Mouse (Mus musculus) MEL (cell line): ENCODE measurements around the gene Msl2. TPM values are rescaled to one million over a fixed set of nuclear protein-coding genes. Genes with fewer than 3 reads are reported as not detected.

Source experiments
- DNase-seq: peaks from one replicate; pipeline ENCODE4 v3.0.0; 2011; ENCODE audit warnings: low read depth, low spot score
- H3K27ac ChIP-seq: 2 replicates; pipeline ENCODE4 v1.5.1; 2012; ENCODE audit warnings: low read depth, mild to moderate bottlenecking, control low read depth, low read length, moderate library complexity; ENCODE audit not compliant: control insufficient read depth
- H3K27me3 ChIP-seq, 2 experiments: fragments of 150-350 bp in 1 of 2; sonication (generic) in 1 of 2; 2 replicates each; pipeline ENCODE4 v1.6.1; 2012; ENCODE audit warnings: low read length in 2 of 2, mild to moderate bottlenecking in 2 of 2, improper control_type of control experiment in 1 of 2, moderate library complexity in 1 of 2; ENCODE audit not compliant: insufficient read depth in 2 of 2, control insufficient read depth in 1 of 2
- H3K36me3 ChIP-seq, 2 experiments: 2 replicates each; pipeline ENCODE4 v1.6.1; 2012 to 2014; ENCODE audit warnings: low read length in 2 of 2, improper control_type of control experiment in 1 of 2, inconsistent platforms in 1 of 2, mild to moderate bottlenecking in 1 of 2; ENCODE audit not compliant: insufficient read depth in 2 of 2, control insufficient read depth in 1 of 2
- H3K4me1 ChIP-seq, 2 experiments: fragments of 150-350 bp in 1 of 2; sonication (generic) in 1 of 2; 2 replicates each; pipeline ENCODE4 v1.6.1; 2012; ENCODE audit warnings: low read length in 2 of 2, improper control_type of control experiment in 1 of 2, mild to moderate bottlenecking in 1 of 2; ENCODE audit not compliant: insufficient read depth in 2 of 2, control insufficient read depth in 1 of 2
- H3K4me3 ChIP-seq, 2 experiments: fragments of 150-350 bp in 1 of 2; sonication (generic) in 1 of 2; 2 replicates each; pipeline ENCODE4 v1.5.1; 2012; ENCODE audit warnings: low read depth in 2 of 2, low read length in 2 of 2, mild to moderate bottlenecking in 2 of 2, moderate library complexity in 2 of 2, control low read depth in 1 of 2, improper control_type of control experiment in 1 of 2; ENCODE audit not compliant: control insufficient read depth in 1 of 2, insufficient read depth in 1 of 2
- H3K79me2 ChIP-seq: 2 replicates; pipeline ENCODE4 v1.6.1; 2012; ENCODE audit warnings: mild to moderate bottlenecking, low read length, moderate library complexity; ENCODE audit not compliant: control insufficient read depth, poor library complexity, insufficient read depth
- H3K9ac ChIP-seq: 2 replicates; pipeline ENCODE4 v1.6.1; 2012; ENCODE audit warnings: low read depth, mild to moderate bottlenecking, control low read depth, low read length, moderate library complexity; ENCODE audit not compliant: control insufficient read depth, poor library complexity, severe bottlenecking
- H3K9me3 ChIP-seq: fragments of 150-350 bp; sonication (generic); replicated peaks from 2 replicates; pipeline ENCODE4 v1.6.1; 2012; ENCODE audit warnings: mild to moderate bottlenecking, low read length, improper control_type of control experiment, moderate library complexity; ENCODE audit not compliant: insufficient read depth
- BHLHE40 ChIP-seq: IDR thresholded peaks from 2 replicates; pipeline ENCODE4 v1.6.1; 2012; ENCODE audit warnings: low read depth, mild to moderate bottlenecking, inconsistent platforms, low read length, improper control_type of control experiment, borderline replicate concordance
- CHD2 ChIP-seq: IDR thresholded peaks from 2 replicates; pipeline ENCODE4 v1.6.1; 2011; ENCODE audit warnings: low read length, improper control_type of control experiment
- CTCF ChIP-seq, 3 experiments: IDR thresholded peaks in 2 of 3; conservative IDR thresholded peaks in 1 of 3; 2 replicates each; pipeline ENCODE4 v1.5.1; 2011 to 2012; ENCODE audit warnings: low read length in 3 of 3, low read depth in 2 of 3, mild to moderate bottlenecking in 2 of 3, improper control_type of control experiment in 1 of 3, inconsistent platforms in 1 of 3, mixed read lengths in 1 of 3, moderate library complexity in 1 of 3; ENCODE audit not compliant: control insufficient read depth in 1 of 3, insufficient read depth in 1 of 3, poor library complexity in 1 of 3, severe bottlenecking in 1 of 3
- EP300 ChIP-seq, 2 experiments: IDR thresholded peaks; 2 replicates each; pipeline ENCODE4 v1.6.1; 2011; ENCODE audit warnings: improper control_type of control experiment in 2 of 2, low read length in 2 of 2, low read depth in 1 of 2, mild to moderate bottlenecking in 1 of 2
- GATA1 ChIP-seq: IDR thresholded peaks from 2 replicates; pipeline ENCODE4 v1.6.1; 2011; ENCODE audit warnings: low read depth, low read length, improper control_type of control experiment
- KAT2A ChIP-seq: conservative IDR thresholded peaks from 2 replicates; pipeline ENCODE4 v1.6.1; 2012; ENCODE audit warnings: low read depth, low read length, improper control_type of control experiment, inconsistent platforms
- MAFK ChIP-seq: IDR thresholded peaks from 2 replicates; pipeline ENCODE4 v1.6.1; 2011; ENCODE audit warnings: low read depth, mild to moderate bottlenecking, low read length, improper control_type of control experiment, borderline replicate concordance
- MAZ ChIP-seq: IDR thresholded peaks from 2 replicates; pipeline ENCODE4 v1.6.1; 2012; ENCODE audit warnings: low read depth, mild to moderate bottlenecking, inconsistent platforms, low read length, improper control_type of control experiment
- MEF2A ChIP-seq: IDR thresholded peaks from 2 replicates; pipeline ENCODE4 v1.6.1; 2014; ENCODE audit warnings: low read depth, mild to moderate bottlenecking, inconsistent platforms, low read length, improper control_type of control experiment; ENCODE audit not compliant: poor library complexity, insufficient replicate concordance, severe bottlenecking; ENCODE audit errors: extremely low read depth
- MXI1 ChIP-seq: IDR thresholded peaks from 2 replicates; pipeline ENCODE4 v1.6.1; 2011; ENCODE audit warnings: mild to moderate bottlenecking, low read depth, low read length, improper control_type of control experiment
- MYB ChIP-seq: IDR thresholded peaks from 2 replicates; pipeline ENCODE4 v1.6.1; 2011; ENCODE audit warnings: mild to moderate bottlenecking, low read depth, low read length, improper control_type of control experiment
- NELFE ChIP-seq: IDR thresholded peaks from 2 replicates; pipeline ENCODE4 v1.6.1; 2011; ENCODE audit warnings: low read depth, low read length, improper control_type of control experiment
- NRF1 ChIP-seq: IDR thresholded peaks from 2 replicates; pipeline ENCODE4 v1.6.1; 2014; ENCODE audit warnings: low read depth, mild to moderate bottlenecking, inconsistent platforms, low read length, improper control_type of control experiment, moderate library complexity; ENCODE audit not compliant: poor library complexity, insufficient read depth, severe bottlenecking
- POLR2A ChIP-seq, 2 experiments: IDR thresholded peaks; 2 replicates each; pipeline ENCODE4 v1.6.1; 2011 to 2012; ENCODE audit warnings: low read length in 2 of 2, mild to moderate bottlenecking in 2 of 2, control low read depth in 1 of 2, improper control_type of control experiment in 1 of 2, low read depth in 1 of 2, moderate library complexity in 1 of 2; ENCODE audit not compliant: control insufficient read depth in 1 of 2, insufficient read depth in 1 of 2, poor library complexity in 1 of 2
- POLR2AphosphoS2 ChIP-seq: IDR thresholded peaks from 2 replicates; pipeline ENCODE4 v1.6.1; 2011; ENCODE audit warnings: low read length, improper control_type of control experiment
- POLR2AphosphoS5 ChIP-seq: IDR thresholded peaks from 2 replicates; pipeline ENCODE4 v1.6.1; 2012; ENCODE audit warnings: low read depth, borderline replicate concordance, mild to moderate bottlenecking, inconsistent platforms, low read length, moderate library complexity, mixed read lengths
- RAD21 ChIP-seq: IDR thresholded peaks from 2 replicates; pipeline ENCODE4 v1.6.1; 2011; ENCODE audit warnings: mild to moderate bottlenecking, low read depth, low read length, improper control_type of control experiment
- SIN3A ChIP-seq: IDR thresholded peaks from 2 replicates; pipeline ENCODE4 v1.6.1; 2012; ENCODE audit warnings: low read length, improper control_type of control experiment, inconsistent platforms
- TAL1 ChIP-seq: IDR thresholded peaks from 2 replicates; pipeline ENCODE4 v1.6.1; 2012; ENCODE audit warnings: mild to moderate bottlenecking, inconsistent platforms, low read length, moderate library complexity, mixed read lengths
- TBP ChIP-seq: IDR thresholded peaks from 2 replicates; pipeline ENCODE4 v1.8.0; 2011; ENCODE audit warnings: low read depth, low read length, improper control_type of control experiment
- TCF12 ChIP-seq: IDR thresholded peaks from 2 replicates; pipeline ENCODE4 v1.6.1; 2014; ENCODE audit warnings: low read depth, mild to moderate bottlenecking, inconsistent platforms, low read length, improper control_type of control experiment, moderate library complexity
- UBTF ChIP-seq: IDR thresholded peaks from 2 replicates; pipeline ENCODE4 v1.6.1; 2012; ENCODE audit warnings: low read depth, mild to moderate bottlenecking, inconsistent platforms, low read length, improper control_type of control experiment, moderate library complexity, borderline replicate concordance; ENCODE audit not compliant: insufficient read depth
- USF1 ChIP-seq: IDR thresholded peaks from 2 replicates; pipeline ENCODE4 v1.6.1; 2014; ENCODE audit warnings: low read depth, mild to moderate bottlenecking, inconsistent platforms, low read length, improper control_type of control experiment, moderate library complexity
- ZC3H11A ChIP-seq: IDR thresholded peaks from 2 replicates; pipeline ENCODE4 v1.6.1; 2012; ENCODE audit warnings: low read depth, mild to moderate bottlenecking, inconsistent platforms, low read length, improper control_type of control experiment
- ZKSCAN1 ChIP-seq: IDR thresholded peaks from 2 replicates; pipeline ENCODE4 v1.6.1; 2012; ENCODE audit warnings: low read depth, mild to moderate bottlenecking, inconsistent platforms, low read length, improper control_type of control experiment, moderate library complexity
- polyA plus RNA-seq, 2 experiments: library from polyadenylated mRNA; stranded (reverse) in 1 of 2; unstranded in 1 of 2; fragments of >175 nt in 1 of 2; fragments of >200 nt in 1 of 2; gene quantifications; 2 replicates each; pipeline versions ENCODE4 v1.2.1 to v1.2.4; 2012; ENCODE audit warnings: low replicate concordance in 2 of 2, low read depth in 1 of 2; ENCODE audit not compliant: insufficient read length in 2 of 2, insufficient read depth in 1 of 2, missing spikeins in 1 of 2
- total RNA-seq: library from RNA; depleted of rRNA; stranded (reverse); fragments of 300-350 nt; gene quantifications from 2 replicates; pipeline ENCODE4 v1.2.3, GENCODE M21; 2012

The Msl2 gene
- total and polyA plus RNA-seq, 3 experiments = 19.7 to 39.6 (median 29.6) TPM

- TF ChIP-seq MAFK (no peak), MXI1 (no peak), CHD2 (no peak), KAT2A (no peak), MYB (no peak), ZKSCAN1 (no peak), CTCF (IDR thresholded peaks at IDR 0.05 in 2 of 3, conservative IDR thresholded peaks at IDR 0.05 in 1 of 3; ENCODE audit: control insufficient read depth in 1 of 3, insufficient read depth in 1 of 3, low read depth in 2 of 3, low read length in 3 of 3, poor library complexity in 1 of 3, severe bottlenecking in 1 of 3) (no peak), NELFE (no peak), POLR2AphosphoS2 (no peak), TAL1 (no peak), TBP (no peak), UBTF (no peak), SIN3A (no peak)
- Histone ChIP-seq H3K4me1 (no peaks in the 10 kb centered on the region), H3K9ac (no peak overlapping the region), H3K27ac (no peak overlapping the region), H3K4me3 (no peak overlapping the region), H3K27me3 (no peaks in the 10 kb centered on the region; a peak in 1 of 4 replicates), H3K79me2 (no peaks in the 10 kb centered on the region), H3K36me3 (no peaks in the 10 kb centered on the region), H3K9me3 (no peaks in the 10 kb centered on the region)
- DNase-seq = no peak
Measured at GRCm38 (mm10) chr9:101041508-101041907, 32.4 kb upstream of the Msl2 start.

GRCm38 (mm10) chr9:101042249-101042648, 31.7 kb upstream of the Msl2 start:
- TF ChIP-seq MYB (no peak), NRF1 (no peak), USF1 (no peak), MAZ (no peak), POLR2AphosphoS5 (no peak), RAD21 (no peak), GATA1 (no peak), TBP (no peak), POLR2A (IDR thresholded peaks at IDR 0.05; ENCODE audit: control insufficient read depth in 1 of 2, insufficient read depth in 1 of 2, low read depth in 1 of 2, low read length in 2 of 2, poor library complexity in 1 of 2) (no peak), SIN3A (no peak), ZC3H11A (no peak), NELFE (no peak), EP300 (IDR thresholded peaks at IDR 0.05; ENCODE audit: low read depth in 1 of 2, low read length in 2 of 2) (no peak), BHLHE40 (no peak), KAT2A (no peak), TAL1 (no peak), TCF12 (no peak), MEF2A (no peak)
- no peak overlapping the region for H3K27ac ChIP-seq
- no peaks in the 10 kb centered on the region; a peak in 1 of 4 replicates for H3K27me3 ChIP-seq
- no peak overlapping the region for H3K4me3 ChIP-seq
- H3K4me1 ChIP-seq = no peaks in the 10 kb centered on the region
- no peak for DNase-seq
- no peaks in the 10 kb centered on the region for H3K36me3 ChIP-seq
- H3K79me2 ChIP-seq = no peaks in the 10 kb centered on the region
- no peaks in the 10 kb centered on the region for H3K9me3 ChIP-seq
- no peak overlapping the region for H3K9ac ChIP-seq
